ENCODE assay signal across 10 mouse cellular contexts in genomic region chr10:96238251-96238650, GRCm38 (mm10).
DNase-seq lines count a peak whose midpoint lies in the region; ATAC-seq and TF ChIP-seq lines count a peak whose summit lies in the region.
"Had no signal": no experiment of that assay in that cellular context is flagged by ENCODE, and none has a peak within 500 bp of the region (broad histone marks: within the 10 kb centered on the region; RNA-seq: fewer than 3 reads in every experiment).

No protein-coding gene starts in this region.

- no peaks in the 10 kb centered on the region for H3K9me3 ChIP-seq in liver, embryonic 11.5 days (ENCODE audit: control insufficient read depth, low read length)

- TF ChIP-seq POLR2A in myocyte (IDR thresholded peaks at IDR 0.05; ENCODE audit: insufficient read length, low read depth) = no peak

- no peak overlapping the region for H3K4me3 ChIP-seq in liver, embryonic 11.5 days (ENCODE audit: low read depth, low read length)
- no peak overlapping the region for H3K4me3 ChIP-seq in myocyte

- H3K36me3 ChIP-seq in liver, embryonic 11.5 days (ENCODE audit: control insufficient read depth, insufficient read depth, low read length) = no peaks in the 10 kb centered on the region
- no peaks in the 10 kb centered on the region for H3K36me3 ChIP-seq in myocyte (ENCODE audit: control insufficient read depth, insufficient read depth)

- intact Hi-C loops in heart, postnatal 25 days (cut with DNase I) = loop anchor here (2.0 to 5.0 kb wide), 2 partner anchors 21 to 94 kb away; no protein-coding TSS in a partner anchor
- intact Hi-C loops in gastrocnemius, postnatal 36 days (cut with DNase I) = no loop called here

- H3K79me2 ChIP-seq in myocyte (ENCODE audit: control insufficient read depth, insufficient read depth) = no peaks in the 10 kb centered on the region

- H3K27ac ChIP-seq in liver, embryonic 11.5 days (ENCODE audit: low read depth, low read length) = no peak overlapping the region

- peak; percentile 26; the same call in 1 of the 2 replicates for ATAC-seq in liver, embryonic 11.5 days (replicated peaks; ENCODE audit: low FRiP score)
- ATAC-seq: forebrain, postnatal 0 days had no signal

- no peak overlapping the region for H3K9ac ChIP-seq in liver, embryonic 11.5 days (ENCODE audit: low read depth, low read length)
- H3K9ac ChIP-seq: forebrain, postnatal 0 days had no signal

- no peak overlapping the region for H3ac ChIP-seq in myocyte (ENCODE audit: control insufficient read depth, insufficient read length)

- WGBS in liver, embryonic 11.5 days = 53% methylated on average over 4 of the region's 4 CpGs

- H3K4me2 ChIP-seq in liver, embryonic 11.5 days = no peak overlapping the region
- H3K4me2 ChIP-seq in myocyte (ENCODE audit: low read depth) = peak overlapping the region; percentile 77

- no peaks in the 10 kb centered on the region for H3K27me3 ChIP-seq in liver, embryonic 11.5 days (replicated peaks; ENCODE audit: control insufficient read depth, insufficient read depth, low read length)
- H3K27me3 ChIP-seq in myocyte (ENCODE audit: control insufficient read depth, insufficient read depth, insufficient read length) = no peaks in the 10 kb centered on the region

- peak; percentile 17 for DNase-seq in heart, postnatal 4 days
- no peak for DNase-seq in heart, postnatal 25 days (ENCODE audit: low spot score)
- DNase-seq in NIH3T3 (ENCODE audit: low read depth) = peak; percentile 46
- no peak for DNase-seq in liver, embryonic 11.5 days (ENCODE audit: low spot score)
- no peak for DNase-seq in gastrocnemius, postnatal 4 days (ENCODE audit: low spot score in 2 of 2)
- DNase-seq in gastrocnemius, postnatal 36 days = no peak
- DNase-seq: adrenal gland, adult 8-10 months; cerebellum, adult 11 months; forebrain, postnatal 0 days had no signal

- no peaks in the 10 kb centered on the region for H3K4me1 ChIP-seq in liver, embryonic 11.5 days (replicated peaks; ENCODE audit: control insufficient read depth, insufficient read depth, low read length)

TF ChIP-seq in myocyte, 11 proteins besides CTCF, POLR2A, EP300 and RAD21:
- TF ChIP-seq REST (IDR thresholded peaks at IDR 0.05; ENCODE audit: insufficient read depth, insufficient read length) (no peak), POLR2AphosphoS2 (IDR thresholded peaks at IDR 0.05; ENCODE audit: insufficient read length, low read depth) (no peak), USF1 (IDR thresholded peaks at IDR 0.05; ENCODE audit: low read depth) (no peak), MYOD1 (IDR thresholded peaks at IDR 0.05; ENCODE audit: control insufficient read depth in 1 of 3, insufficient read length in 2 of 3, low read depth in 2 of 3) (peak in 1 of 3 experiments; percentile 59), E2F4 (IDR thresholded peaks at IDR 0.05; ENCODE audit: insufficient read depth) (no peak), TCF3 (IDR thresholded peaks at IDR 0.05; ENCODE audit: insufficient read length, low read depth) (peak; percentile 49), CEBPB (IDR thresholded peaks at IDR 0.05; ENCODE audit: insufficient read depth, poor library complexity, severe bottlenecking) (0 out of 2 replicates have a peak, but pooled peaks have one; percentile 41), MYOG (IDR thresholded peaks at IDR 0.05; ENCODE audit: control insufficient read depth in 1 of 3, insufficient read depth in 1 of 3, insufficient read length in 2 of 3, low read depth in 2 of 3) (peak in 1 of 3 experiments; percentile 71), TCF12 (IDR thresholded peaks at IDR 0.05; ENCODE audit: insufficient read depth, poor library complexity, severe bottlenecking) (peak; percentile 56), MAX (IDR thresholded peaks at IDR 0.05; ENCODE audit: low read depth) (no peak), SRF (IDR thresholded peaks at IDR 0.05; ENCODE audit: control insufficient read depth, insufficient read length, low read depth) (no peak)

Comparison
In these comparisons a context has a peak if more than half of its experiments do, and no peak if none do; other contexts are left out.
1. DNase-seq: peak in heart, postnatal 4 days (single experiment) and NIH3T3 (single experiment); none in heart, postnatal 25 days (single experiment), liver, embryonic 11.5 days (single experiment), gastrocnemius, postnatal 4 days (0 of 2) and gastrocnemius, postnatal 36 days (0 of 2).